Mouse (Mus musculus) kidney, postnatal 0 days (tissue): ENCODE data around the gene Cdc14a. TPM values are rescaled to one million over a fixed set of nuclear protein-coding genes. Genes with fewer than 3 reads are reported as not detected.

Experiments used
- ATAC-seq: fragments of 200-750 bp; cut with Nextera tagmentation; replicated peaks from 2 replicates; pipeline ENCODE4 v1.8.0; 2017; ENCODE audit warnings: low read depth, moderate number of reproducible peaks, moderate TSS enrichment, moderate library complexity; ENCODE audit not compliant: low FRiP score
- DNase-seq: peaks from one replicate; pipeline ENCODE4 v3.0.0-alpha.2; 2016; ENCODE audit warnings: low spot score
- H3K27ac ChIP-seq: fragments of 300-500 bp; sonication (generic); 2 replicates; pipeline ENCODE4 v1.5.1; 2014; ENCODE audit warnings: mild to moderate bottlenecking
- H3K27me3 ChIP-seq: fragments of 300-500 bp; sonication (generic); 2 replicates; pipeline ENCODE4 v1.6.1; 2014; ENCODE audit warnings: low read length, mixed read lengths; ENCODE audit not compliant: insufficient read depth
- H3K36me3 ChIP-seq: fragments of 300-500 bp; sonication (generic); 2 replicates; pipeline ENCODE4 v1.6.1; 2014; ENCODE audit warnings: low read length, mixed read lengths; ENCODE audit not compliant: insufficient read depth
- H3K4me1 ChIP-seq: fragments of 300-500 bp; sonication (generic); replicated peaks from 2 replicates; pipeline ENCODE4 v1.6.1; 2014; ENCODE audit warnings: antibody characterized with exemption, low read length, mixed read lengths; ENCODE audit not compliant: insufficient read depth
- H3K4me2 ChIP-seq: fragments of 300-500 bp; sonication (generic); 2 replicates; pipeline ENCODE4 v1.6.1; 2014; ENCODE audit warnings: mild to moderate bottlenecking, low read length, moderate library complexity, mixed read lengths
- H3K4me3 ChIP-seq: fragments of 300-500 bp; sonication (generic); replicated peaks from 2 replicates; pipeline ENCODE4 v1.5.1; 2014; ENCODE audit warnings: low read depth, low read length
- H3K9ac ChIP-seq: fragments of 300-500 bp; sonication (generic); 2 replicates; pipeline ENCODE4 v1.6.1; 2014; ENCODE audit warnings: low read depth, low read length
- H3K9me3 ChIP-seq: fragments of 300-500 bp; sonication (generic); replicated peaks from 2 replicates; pipeline ENCODE4 v1.6.1; 2016; ENCODE audit warnings: low read length, inconsistent platforms, mixed read lengths
- CTCF ChIP-seq: IDR thresholded peaks from 2 replicates; pipeline ENCODE4 v1.5.1; 2016; ENCODE audit warnings: antibody characterized with exemption, low read depth, mild to moderate bottlenecking, moderate library complexity
- WGBS: fragments of 180-500 bp; shearing (Covaris S2); extraction: QIAGEN DNeasy Blood & Tissue Kit; methylation state at CpG from one replicate; pipeline ENCODE4 v1.1.7; 2014; 5-methylcytosine and 5-hydroxymethylcytosine counted together
- polyA plus RNA-seq: library from polyadenylated mRNA; unstranded; fragments of >200 nt; fragmentation: Nextera tagmentation; extraction: Ambion mirVana; gene quantifications from 2 replicates; pipeline ENCODE4 v1.2.1, GENCODE M21; 2015

The Cdc14a gene
- polyA plus RNA-seq, 1 experiment from 2014 or later: 12.9 TPM

DNA sequence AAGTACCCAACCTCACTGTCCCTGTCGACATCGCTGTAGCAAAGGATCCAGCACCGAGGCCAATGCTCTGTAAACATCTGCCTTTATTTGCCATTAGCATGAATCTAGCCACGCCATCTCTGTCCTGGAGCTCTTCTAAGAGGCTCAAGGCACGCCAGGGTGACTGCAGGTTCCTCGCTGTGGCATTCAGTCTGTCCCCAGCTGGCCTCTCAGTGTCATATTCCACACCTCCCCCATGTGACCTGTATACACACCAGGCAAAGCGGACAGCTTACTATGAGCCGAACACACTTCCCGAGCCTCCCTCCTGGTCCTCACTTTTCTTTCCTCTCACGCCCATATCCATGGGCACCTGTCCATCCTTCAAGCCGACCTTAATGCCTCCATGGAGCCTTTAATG lies 4.0 kb downstream of the Cdc14a start:
- H3K4me3 ChIP-seq: no peak overlapping the region
- no peak for TF ChIP-seq CTCF
- H3K4me1 ChIP-seq: peaks cover 6% of the 10 kb centered on the region; the same call in 1 of the 2 replicates
- WGBS: 56% methylated on average over 11 of the region's 11 CpGs
- no peak for DNase-seq
- no peak overlapping the region for H3K9ac ChIP-seq
- H3K27me3 ChIP-seq: no peaks in the 10 kb centered on the region
- H3K27ac ChIP-seq: no peak overlapping the region
- ATAC-seq: no peak
- H3K36me3 ChIP-seq: peaks cover 10% of the 10 kb centered on the region; the same call in 1 of the 2 replicates
- 0 out of 2 replicates have a peak overlapping the region, but pooled peaks have one; percentile 13 for H3K4me2 ChIP-seq
- no peaks in the 10 kb centered on the region for H3K9me3 ChIP-seq

DNA sequence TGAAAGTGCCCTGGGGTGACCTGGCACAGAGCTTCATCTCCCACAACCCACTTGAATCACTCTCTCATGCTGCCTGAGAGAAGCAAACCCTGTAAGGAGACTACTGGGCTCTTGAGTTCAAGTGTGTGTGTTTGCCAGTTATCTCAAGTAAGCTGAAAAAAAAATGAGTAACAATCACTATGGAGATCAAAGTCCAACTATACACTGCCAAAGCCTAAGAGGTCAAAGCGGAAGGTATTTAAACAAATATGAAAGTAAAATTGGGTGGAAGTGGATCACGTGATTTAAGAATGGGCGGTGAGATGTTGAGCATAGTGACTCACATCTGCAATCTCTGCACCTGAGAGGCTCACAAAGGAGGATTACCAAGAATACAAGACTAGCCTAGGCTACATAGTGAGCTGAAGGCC lies 9.4 kb downstream of the Cdc14a start:
- Histone ChIP-seq H3K27ac (no peak overlapping the region), H3K9me3 (no peaks in the 10 kb centered on the region), H3K27me3 (no peaks in the 10 kb centered on the region), H3K4me3 (no peak overlapping the region), H3K4me2 (no peak overlapping the region), H3K4me1 (peaks cover 17% of the 10 kb centered on the region), H3K36me3 (peaks cover 10% of the 10 kb centered on the region; the same call in 1 of the 2 replicates), H3K9ac (no peak overlapping the region)
- ATAC-seq: no peak
- no peak for DNase-seq
- no peak for TF ChIP-seq CTCF
- 95% methylated on average over 3 of the region's 3 CpGs for WGBS

DNA sequence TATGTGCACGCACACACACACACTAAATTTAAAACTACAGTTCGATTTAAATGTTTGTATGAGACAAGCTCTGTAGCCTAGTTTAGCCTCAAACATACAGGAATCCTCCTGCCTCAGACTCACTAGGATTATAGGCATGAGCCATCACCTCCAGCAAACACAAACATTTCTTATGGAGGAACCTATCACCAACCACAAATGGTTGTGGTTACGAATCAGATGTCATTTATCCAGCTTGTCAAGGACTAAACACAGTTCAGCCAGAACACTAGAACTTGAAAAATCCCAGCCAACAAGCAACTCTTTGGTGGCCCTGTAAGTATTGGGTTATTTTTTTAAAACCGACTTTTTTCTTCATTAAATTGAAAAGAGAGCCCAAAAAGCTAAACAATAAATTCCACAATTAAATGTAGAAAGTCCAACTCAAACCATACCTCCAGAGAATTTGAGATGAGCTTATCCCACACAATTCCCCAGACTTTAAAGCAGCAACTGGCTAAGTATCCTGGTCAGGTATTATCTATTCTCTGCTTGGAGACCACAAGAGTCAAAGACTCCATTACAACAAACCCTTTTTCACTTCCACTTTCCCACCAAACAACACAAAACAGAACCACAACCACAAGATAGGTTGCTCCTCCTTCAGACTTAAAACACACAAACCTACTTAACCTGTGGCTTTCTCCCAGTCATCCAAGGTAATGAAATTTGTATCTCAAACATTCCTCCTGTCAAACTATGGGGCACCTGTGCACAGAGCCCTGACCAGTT lies 10.7 kb downstream of the Cdc14a start:
- peaks cover 7% of the 10 kb centered on the region; the same call in 1 of the 2 replicates for H3K36me3 ChIP-seq
- TF ChIP-seq CTCF: no peak
- H3K9ac ChIP-seq: no peak overlapping the region
- no peak for DNase-seq
- H3K9me3 ChIP-seq: no peaks in the 10 kb centered on the region
- no peaks in the 10 kb centered on the region for H3K27me3 ChIP-seq
- no peak overlapping the region for H3K4me3 ChIP-seq
- peaks cover 20% of the 10 kb centered on the region for H3K4me1 ChIP-seq
- 89% methylated on average over 4 of the region's 4 CpGs for WGBS
- H3K4me2 ChIP-seq: no peak overlapping the region
- ATAC-seq: no peak
- no peak overlapping the region for H3K27ac ChIP-seq

DNA sequence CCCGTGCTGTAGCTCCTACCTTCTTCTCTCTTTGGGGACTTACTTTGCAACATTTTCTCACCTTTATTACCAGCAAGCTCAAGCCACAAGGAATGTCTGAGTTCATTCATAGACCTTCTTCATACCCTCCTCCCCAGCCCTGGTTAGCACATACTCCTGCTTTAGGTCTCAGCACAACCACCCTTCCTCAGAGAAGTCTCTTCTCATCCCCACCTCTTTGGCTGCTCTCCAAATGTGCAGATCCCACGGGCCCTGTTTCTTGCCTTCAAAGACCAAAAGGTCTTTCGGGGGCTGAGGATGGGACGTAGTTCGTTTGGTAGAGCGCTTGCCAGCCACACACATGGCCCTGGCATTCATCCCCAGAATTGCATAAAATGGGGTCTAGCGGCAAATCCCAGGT lies 13.8 kb downstream of the Cdc14a start:
- H3K27me3 ChIP-seq: no peaks in the 10 kb centered on the region
- WGBS: 38% methylated on average over 7 of the region's 7 CpGs
- no peak overlapping the region for H3K4me3 ChIP-seq
- H3K27ac ChIP-seq: peak overlapping the region; percentile 36; the same call in 1 of the 2 replicates
- DNase-seq (no peak), ATAC-seq (no peak)
- H3K9me3 ChIP-seq: no peaks in the 10 kb centered on the region
- TF ChIP-seq CTCF: no peak
- no peak overlapping the region for H3K9ac ChIP-seq
- H3K4me1 ChIP-seq: peaks cover 20% of the 10 kb centered on the region
- H3K4me2 ChIP-seq: no peak overlapping the region
- no peaks in the 10 kb centered on the region; the same call in 1 of the 2 replicates for H3K36me3 ChIP-seq

DNA sequence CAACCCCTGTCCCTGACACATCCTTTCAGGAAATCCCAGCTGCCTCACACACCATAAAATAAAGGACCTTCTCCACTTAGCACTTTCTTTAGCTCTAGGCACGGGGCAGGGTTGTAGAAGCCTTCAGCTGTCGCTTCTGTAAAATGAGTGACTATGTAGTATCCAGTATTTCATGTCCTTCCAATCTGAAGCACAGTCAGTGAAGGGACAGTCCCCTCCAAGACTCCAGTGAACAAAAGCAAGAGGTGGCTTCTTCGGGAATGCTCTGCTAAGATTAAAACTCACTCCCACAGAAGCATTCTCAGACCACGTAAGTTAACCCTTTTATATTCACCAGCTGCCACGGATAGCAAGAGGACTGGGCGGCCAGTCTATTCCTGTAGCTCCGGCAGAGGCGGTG lies 14.3 kb downstream of the Cdc14a start:
- no peaks in the 10 kb centered on the region for H3K9me3 ChIP-seq
- H3K27me3 ChIP-seq: no peaks in the 10 kb centered on the region
- no peak overlapping the region; the same call in 1 of the 2 replicates for H3K4me2 ChIP-seq
- H3K4me3 ChIP-seq: no peak overlapping the region
- TF ChIP-seq CTCF: no peak
- H3K4me1 ChIP-seq: peaks cover 20% of the 10 kb centered on the region
- H3K9ac ChIP-seq: no peak overlapping the region
- 36% methylated on average over 8 of the region's 8 CpGs for WGBS
- ATAC-seq (no peak), DNase-seq (no peak)
- H3K27ac ChIP-seq: no peak overlapping the region; the same call in 1 of the 2 replicates
- H3K36me3 ChIP-seq: no peaks in the 10 kb centered on the region

DNA sequence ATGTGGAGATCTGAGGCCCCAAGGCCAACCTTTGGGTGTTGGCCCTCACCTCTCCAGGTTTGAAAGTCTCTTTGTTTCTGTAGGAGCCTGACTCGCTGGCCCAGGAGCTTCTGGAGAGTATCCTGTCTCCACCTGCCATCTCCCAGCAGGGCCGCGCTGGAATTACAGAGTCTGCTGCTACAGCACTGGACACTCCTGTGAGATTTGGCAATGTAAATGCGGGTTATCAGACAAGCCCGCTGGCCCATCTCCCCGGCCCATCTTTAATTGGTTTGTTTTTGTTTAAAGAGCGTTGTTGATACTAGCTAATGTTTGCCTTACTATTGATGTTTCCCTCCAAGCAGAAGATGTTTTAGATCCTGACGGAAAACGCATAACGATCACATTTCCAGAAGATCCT lies 15.0 kb downstream of the Cdc14a start:
- H3K36me3 ChIP-seq: no peaks in the 10 kb centered on the region; the same call in 1 of the 2 replicates
- WGBS: 79% methylated on average over 10 of the region's 10 CpGs
- H3K27ac ChIP-seq: no peak overlapping the region
- H3K9ac ChIP-seq: no peak overlapping the region
- peaks cover 20% of the 10 kb centered on the region for H3K4me1 ChIP-seq
- H3K27me3 ChIP-seq: no peaks in the 10 kb centered on the region
- no peak overlapping the region for H3K4me2 ChIP-seq
- H3K4me3 ChIP-seq: no peak overlapping the region
- no peak for TF ChIP-seq CTCF
- no peaks in the 10 kb centered on the region for H3K9me3 ChIP-seq
- DNase-seq (no peak), ATAC-seq (no peak)

DNA sequence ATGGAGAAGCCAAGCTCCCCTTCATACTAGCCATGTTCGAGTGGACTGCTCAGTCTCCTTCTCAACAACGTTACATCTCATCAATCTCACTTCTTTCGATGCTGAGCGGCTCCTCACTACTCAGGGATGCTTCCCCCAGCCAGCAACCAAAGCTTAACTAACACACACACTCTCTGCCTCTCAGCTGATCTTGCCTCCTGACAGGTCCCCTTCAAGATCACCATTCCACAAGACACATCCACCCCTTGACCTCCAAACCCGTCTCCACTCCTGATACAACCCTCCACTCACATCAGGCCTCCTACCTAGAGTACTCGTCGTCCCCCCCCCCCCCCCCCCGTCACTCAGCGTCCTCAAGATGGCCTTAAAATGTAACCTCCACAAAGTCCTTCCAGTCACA lies 18.3 kb downstream of the Cdc14a start:
- no peaks in the 10 kb centered on the region for H3K9me3 ChIP-seq
- H3K9ac ChIP-seq: no peak overlapping the region
- H3K27me3 ChIP-seq: no peaks in the 10 kb centered on the region
- peaks cover 14% of the 10 kb centered on the region for H3K4me1 ChIP-seq
- 60% methylated on average over 9 of the region's 9 CpGs for WGBS
- TF ChIP-seq CTCF: no peak
- H3K4me3 ChIP-seq: no peak overlapping the region
- DNase-seq: no peak
- ATAC-seq: no peak
- no peaks in the 10 kb centered on the region; the same call in 1 of the 2 replicates for H3K36me3 ChIP-seq
- no peak overlapping the region for H3K27ac ChIP-seq
- H3K4me2 ChIP-seq: no peak overlapping the region
